Mouse (Mus musculus) heart, adult 2 months (tissue): ENCODE measurements around the gene Bid. TPM values are rescaled to one million over a fixed set of nuclear protein-coding genes. Genes with fewer than 3 reads are reported as not detected.
"Not testable (repeated sequence)": the region's sequence is repeated elsewhere in the genome, so short reads cannot be mapped to it uniquely, and the experiment has no call there.

ENCODE experiments used
- DNase-seq, 2 experiments: peaks; one replicate each; pipeline ENCODE4 v3.0.0; 2021
- H3K27ac ChIP-seq: fragments of 200-600 bp; 2 replicates; pipeline ENCODE4 v1.8.1; 2022
- H3K27me3 ChIP-seq: fragments of 200-500 bp; 2 replicates; pipeline ENCODE4 v1.6.1; 2012; ENCODE audit warnings: mild to moderate bottlenecking, low read length, inconsistent platforms, mixed read lengths; ENCODE audit not compliant: control insufficient read depth, insufficient read depth
- H3K36me3 ChIP-seq: fragments of 200-500 bp; 2 replicates; pipeline ENCODE4 v1.6.1; 2012; ENCODE audit warnings: low read length, inconsistent platforms; ENCODE audit not compliant: control insufficient read depth, insufficient read depth
- H3K4me1 ChIP-seq: fragments of 200-500 bp; 2 replicates; pipeline ENCODE4 v1.6.1; 2011; ENCODE audit warnings: low read length; ENCODE audit not compliant: control insufficient read depth, insufficient read depth
- H3K4me3 ChIP-seq: fragments of 200-600 bp; 2 replicates; pipeline ENCODE4 v1.8.1; 2022
- H3K79me2 ChIP-seq: fragments of 200-500 bp; replicated peaks from 2 replicates; pipeline ENCODE4 v1.6.1; 2012; ENCODE audit warnings: mild to moderate bottlenecking, inconsistent platforms, low read length, moderate library complexity, mixed read lengths; ENCODE audit not compliant: control insufficient read depth, insufficient read depth
- H3K9ac ChIP-seq: fragments of 200-500 bp; 2 replicates; pipeline ENCODE4 v1.6.1; 2012; ENCODE audit warnings: low read depth, mild to moderate bottlenecking, control low read depth, inconsistent platforms, low read length, mixed read lengths
- CTCF ChIP-seq: fragments of 200-600 bp; IDR thresholded peaks from 2 replicates; pipeline ENCODE4 v1.8.1; 2022; ENCODE audit warnings: antibody characterized with exemption, mild to moderate bottlenecking, moderate library complexity
- EP300 ChIP-seq: fragments of 200-500 bp; IDR thresholded peaks from 2 replicates; pipeline ENCODE4 v1.6.1; 2011; ENCODE audit warnings: low read depth, low read length, control low read depth; ENCODE audit not compliant: insufficient read depth
- POLR2A ChIP-seq: fragments of 200-500 bp; IDR thresholded peaks from 2 replicates; pipeline ENCODE4 v1.6.1; 2011; ENCODE audit warnings: mild to moderate bottlenecking, low read depth, low read length, control low read depth; ENCODE audit not compliant: insufficient read depth
- WGBS: fragments of 180-500 bp; shearing (Covaris S2); methylation state at CpG from one replicate; pipeline ENCODE4 v1.1.7; 2018; 5-methylcytosine and 5-hydroxymethylcytosine counted together
- intact Hi-C: fragments of 180-260 bp; cut with DNase I; formaldehyde crosslinking; loops from one replicate; pipeline ENCODE4 v1.15.1; 2025
- polyA plus RNA-seq: library from polyadenylated mRNA; depleted of rRNA; stranded (reverse); fragments of >200 nt; gene quantifications from 2 replicates; pipeline ENCODE4 v1.2.3, GENCODE M21; 2012; rRNA removed
- total RNA-seq, 2 experiments: library from RNA; stranded (reverse); gene quantifications; 2 replicates each; pipeline ENCODE4 v1.2.3; 2021

The Bid gene
- total and polyA plus RNA-seq, 3 experiments = 0.65 to 1.5 (median 1.1) TPM

GRCm38 (mm10) chr6:120868824-120869223, 47.8 kb downstream of the Bid start:
- no peak for DNase-seq
- Histone ChIP-seq H3K36me3 (no peaks in the 10 kb centered on the region; the same call in 1 of the 2 replicates), H3K27ac (no peak overlapping the region), H3K79me2 (no peaks in the 10 kb centered on the region), H3K4me1 (peaks cover 2% of the 10 kb centered on the region), H3K4me3 (no peak overlapping the region), H3K27me3 (no peaks in the 10 kb centered on the region), H3K9ac (no peak overlapping the region)
- 26% methylated on average over 1 of the region's 1 CpGs for WGBS
- TF ChIP-seq CTCF = no peak
- no peak for TF ChIP-seq EP300
- no peak for TF ChIP-seq POLR2A
- intact Hi-C loops = no loop called here

GRCm38 (mm10) chr6:120866051-120866814, 50.4 kb downstream of the Bid start:
- Histone ChIP-seq H3K27me3 (no peaks in the 10 kb centered on the region), H3K27ac (no peak overlapping the region), H3K36me3 (no peaks in the 10 kb centered on the region; the same call in 1 of the 2 replicates), H3K79me2 (0 out of 2 replicates have a peak, but pooled peaks cover 1% of the 10 kb centered on the region), H3K4me1 (no peaks in the 10 kb centered on the region; the same call in 1 of the 2 replicates), H3K9ac (no peak overlapping the region), H3K4me3 (no peak overlapping the region)
- TF ChIP-seq CTCF (no peak), EP300 (no peak), POLR2A (no peak)
- DNase-seq = no peak
- intact Hi-C loops = no loop called here
- WGBS = 45% methylated on average over 9 of the region's 9 CpGs

GRCm38 (mm10) chr6:120860079-120860478, 56.6 kb downstream of the Bid start:
- no peak overlapping the region for H3K4me3 ChIP-seq
- TF ChIP-seq CTCF = no peak
- no peak for TF ChIP-seq EP300
- no peak for TF ChIP-seq POLR2A
- no peak overlapping the region for H3K9ac ChIP-seq
- WGBS = 96% methylated on average over 3 of the region's 3 CpGs
- H3K27ac ChIP-seq = no peak overlapping the region
- H3K27me3 ChIP-seq = no peaks in the 10 kb centered on the region
- H3K36me3 ChIP-seq = no peaks in the 10 kb centered on the region; the same call in 1 of the 2 replicates
- intact Hi-C loops = no loop called here
- H3K4me1 ChIP-seq = no peaks in the 10 kb centered on the region; the same call in 1 of the 2 replicates
- H3K79me2 ChIP-seq = peaks cover 5% of the 10 kb centered on the region; the same call in 1 of the 2 replicates
- DNase-seq = no peak

- DNase-seq = no peak
- WGBS = 82% methylated on average over 8 of the region's 8 CpGs
- Histone ChIP-seq H3K9ac (no peak overlapping the region), H3K36me3 (no peaks in the 10 kb centered on the region; the same call in 1 of the 2 replicates), H3K27ac (no peak overlapping the region), H3K4me1 (no peaks in the 10 kb centered on the region; the same call in 1 of the 2 replicates), H3K27me3 (no peaks in the 10 kb centered on the region), H3K79me2 (peaks cover 5% of the 10 kb centered on the region; the same call in 1 of the 2 replicates), H3K4me3 (no peak overlapping the region)
- TF ChIP-seq EP300 (no peak), CTCF (no peak), POLR2A (no peak)
- intact Hi-C loops = no loop called here
These were observed 58.4 kb downstream of the Bid start for GRCm38 (mm10) chr6:120858217-120858711.

- Histone ChIP-seq H3K4me3 (no peak overlapping the region), H3K36me3 (no peaks in the 10 kb centered on the region; the same call in 1 of the 2 replicates), H3K79me2 (peaks cover 3% of the 10 kb centered on the region; the same call in 1 of the 2 replicates), H3K9ac (no peak overlapping the region), H3K27me3 (no peaks in the 10 kb centered on the region), H3K4me1 (no peaks in the 10 kb centered on the region; the same call in 1 of the 2 replicates), H3K27ac (peak overlapping the region; percentile 23; the same call in 1 of the 2 replicates)
- 22% methylated on average over 10 of the region's 10 CpGs for WGBS
- TF ChIP-seq CTCF (no peak), EP300 (no peak)
- DNase-seq = peak in 1 of 2 experiments; percentile 49
- intact Hi-C loops = no loop called here
These were observed 62.2 kb downstream of the Bid start for GRCm38 (mm10) chr6:120854413-120854812.

DNA sequence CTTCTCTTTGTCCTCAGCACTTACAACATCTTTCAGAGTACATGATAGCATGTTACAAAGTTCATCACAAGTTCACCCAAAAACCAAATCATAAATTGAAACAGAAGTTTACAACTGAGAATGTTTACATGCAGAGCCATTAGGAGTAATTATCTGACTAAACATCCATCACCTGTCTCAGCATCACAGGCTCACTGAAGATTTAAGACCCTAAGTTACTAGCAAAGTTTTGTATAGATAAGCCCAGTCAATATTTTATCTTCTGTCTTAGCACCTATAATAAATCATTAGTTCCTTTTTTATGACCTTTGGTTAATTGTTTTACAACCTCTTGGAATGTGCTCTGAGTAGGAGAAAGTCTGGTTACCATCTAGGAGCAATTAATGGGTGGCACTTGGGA, 65.9 kb downstream of the Bid start:
- H3K27ac ChIP-seq, H3K36me3 ChIP-seq, H3K27me3 ChIP-seq, H3K9ac ChIP-seq, H3K4me1 ChIP-seq, DNase-seq, H3K4me3 ChIP-seq, H3K79me2 ChIP-seq, intact Hi-C loops: not testable (repeated sequence)

Other genes with a start within 250 kb of the Bid start
- under 1 TPM; 0.11 to 0.13 TPM for gene Slc25a18, start 143.3 kb downstream of the Bid start, total RNA-seq
- gene Slc25a18, start 143.3 kb downstream of the Bid start, polyA plus RNA-seq = 0.18 and 0.37 TPM in 2 replicates
- gene Atp6v1e1, start 94.1 kb downstream of the Bid start, total RNA-seq = 100 to 1,000 TPM; 142 to 165 TPM
- gene Atp6v1e1, start 94.1 kb downstream of the Bid start, polyA plus RNA-seq = 145 and 161 TPM in 2 replicates
- gene Bcl2l13, start 80.6 kb downstream of the Bid start, total RNA-seq = 10 to 100 TPM; 72.5 to 84.8 TPM
- gene Bcl2l13, start 80.6 kb downstream of the Bid start, polyA plus RNA-seq = 36.2 and 49.7 TPM in 2 replicates
- 100 to 1,000 TPM; 114 to 127 TPM for gene Mical3, start 214.1 kb upstream of the Bid start, total RNA-seq
- gene Mical3, start 214.1 kb upstream of the Bid start, polyA plus RNA-seq = 52.1 and 69.0 TPM in 2 replicates